Mouse (Mus musculus) gastrocnemius, postnatal 36 days (tissue): ENCODE results near the gene Zfp879. TPM values are rescaled to one million over a fixed set of nuclear protein-coding genes. Genes with fewer than 3 reads are reported as not detected.

Experiments used
- total RNA-seq, 2 experiments: library from RNA; stranded (reverse); gene quantifications; 2 replicates each; pipeline ENCODE4 v1.2.3; 2021

The Zfp879 gene
- total RNA-seq, 2 experiments from 2014 or later = 1.4 TPM

Other genes starting within 250 kb of the Zfp879 start
- 10 to 100 TPM; 10.4 to 12.4 TPM for gene Adamts2, start 239.5 kb downstream of the Zfp879 start, total RNA-seq
- gene Zfp354c, start 13.8 kb downstream of the Zfp879 start, total RNA-seq = 1 to 10 TPM; 3.8 to 5.3 TPM
- gene Grm6, start 9.1 kb upstream of the Zfp879 start, total RNA-seq = not detected
- gene Zfp454, start 46.1 kb upstream of the Zfp879 start, total RNA-seq = 1 to 10 TPM in 1 of 2 experiments, under 1 TPM in 1; 0.97 to 1.6 TPM
- 1 to 10 TPM; 2.8 to 3.3 TPM for gene Zfp2, start 74.6 kb upstream of the Zfp879 start, total RNA-seq
- gene Zfp354b, start 90.1 kb upstream of the Zfp879 start, total RNA-seq = 1 to 10 TPM; 1.9 to 2.1 TPM
- not detected for gene 4933414I15Rik, start 102.2 kb upstream of the Zfp879 start, total RNA-seq
- not detected for gene Prop1, start 112.2 kb upstream of the Zfp879 start, total RNA-seq
- not detected for gene Olfr1378, start 125.0 kb upstream of the Zfp879 start, total RNA-seq
- not detected for gene Olfr1377, start 140.4 kb upstream of the Zfp879 start, total RNA-seq
- not detected for gene Olfr51, start 162.0 kb upstream of the Zfp879 start, total RNA-seq
- gene Olfr54, start 172.7 kb upstream of the Zfp879 start, total RNA-seq = not detected
- gene Olfr1375, start 206.6 kb upstream of the Zfp879 start, total RNA-seq = not detected
- gene Zfp354a, start 217.7 kb upstream of the Zfp879 start, total RNA-seq = 1 to 10 TPM; 2.9 to 3.0 TPM